Mouse (Mus musculus) lung, adult 10 weeks (tissue): Measurements from ENCODE around the gene Vmn1r219. TPM values are rescaled to one million over a fixed set of nuclear protein-coding genes. Genes with fewer than 3 reads are reported as not detected.

Source experiments
- polyA plus RNA-seq: library from polyadenylated mRNA; stranded (reverse); fragments of 350-450 nt; fragmentation: Illumina TruSeq; extraction: RNeasy Lipid Tissue Mini Kit (QIAGEN cat#74804); gene quantifications from one replicate; pipeline ENCODE4 v1.2.3, GENCODE M21; 2014; ENCODE audit warnings: low read depth, low replicate concordance; ENCODE audit not compliant: insufficient read depth

The Vmn1r219 gene
- polyA plus RNA-seq: not detected

DNA sequence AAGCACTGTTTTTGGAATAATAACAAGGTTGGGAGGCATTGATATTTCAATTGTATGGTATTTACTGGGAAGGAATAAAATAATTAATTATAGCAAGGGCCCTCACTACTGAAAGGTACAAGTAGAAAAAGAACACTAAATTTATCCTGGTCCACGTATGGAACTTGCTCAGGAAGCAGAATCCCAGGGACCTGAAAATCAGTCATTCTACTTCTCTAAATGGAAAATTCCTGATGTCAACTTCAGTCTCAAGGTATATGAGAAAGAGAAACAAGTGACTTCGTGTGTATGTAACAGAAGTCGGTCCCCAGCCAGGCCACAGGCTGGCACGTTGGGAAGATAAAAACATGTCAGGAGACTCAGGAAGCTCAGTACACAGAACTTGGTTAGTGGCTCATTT, at the start of gene Vmn1r219:
TSS of gene Vmn1r219 (plus strand) at position 301 of the 400 bp plus-strand sequence.

DNA sequence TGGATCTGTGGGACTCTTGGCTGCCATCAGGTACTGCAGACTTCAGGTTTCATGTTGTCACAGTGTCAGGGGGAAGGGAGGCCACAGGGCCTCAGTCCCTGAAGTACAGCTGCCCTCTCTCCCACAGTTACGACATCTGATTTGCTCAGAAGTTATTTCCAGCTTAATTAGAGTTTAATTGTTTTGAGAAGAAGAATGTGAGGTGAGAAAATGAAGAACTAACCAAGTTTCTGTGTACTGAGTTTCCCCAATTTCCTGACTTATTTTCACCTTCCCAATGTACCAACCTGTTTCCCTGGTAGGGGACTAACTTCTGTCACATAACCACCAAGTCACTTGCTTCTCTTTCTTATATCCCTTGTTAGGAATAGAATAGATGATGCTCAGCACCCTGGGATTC, 41.0 kb upstream of the Vmn1r219 start, which contains the start of gene Vmn1r217:
TSS of gene Vmn1r217 (minus strand) at position 101 of the 400 bp plus-strand sequence.

DNA sequence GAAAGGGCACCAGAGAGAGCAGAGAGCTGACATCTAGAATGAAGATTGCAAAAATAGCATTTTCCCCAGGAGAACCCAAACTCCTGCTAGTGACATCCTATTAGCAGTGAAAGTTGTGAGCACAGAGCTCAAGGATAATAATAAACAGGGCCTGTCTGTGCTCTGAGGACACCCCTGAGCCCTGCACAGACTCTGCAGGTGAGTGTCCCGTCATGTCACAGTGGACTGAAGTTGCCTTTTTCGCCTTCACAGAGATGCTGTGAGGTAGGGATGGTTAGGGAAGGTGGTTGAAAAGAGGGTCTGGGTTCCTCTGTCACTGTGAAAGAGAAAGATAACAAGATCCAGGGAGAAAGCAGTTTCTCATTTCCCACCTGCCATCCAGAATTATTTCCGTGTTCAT, 26.0 kb upstream of the Vmn1r219 start, which contains the start of gene Vmn1r218:
TSS of gene Vmn1r218 (plus strand) at position 57 of the 400 bp plus-strand sequence.

DNA sequence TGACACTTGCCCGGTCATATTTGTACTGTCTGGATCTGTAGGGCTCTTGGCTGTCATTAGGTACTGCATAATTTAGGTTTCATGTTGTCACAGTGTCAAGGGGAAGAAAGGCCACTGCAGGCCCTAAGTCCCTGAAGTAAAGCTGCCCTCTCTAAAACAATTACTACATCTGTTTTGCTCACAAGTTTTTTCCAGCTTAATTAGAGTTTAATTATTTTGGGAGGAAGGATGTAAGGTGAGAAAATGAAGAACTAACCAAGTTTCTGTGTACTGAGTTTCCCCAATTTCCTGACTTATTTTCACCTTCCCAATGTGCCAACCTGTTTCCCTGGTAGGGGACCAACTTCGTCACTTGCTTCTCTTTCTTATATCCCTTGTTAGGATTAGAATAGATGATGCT, 28.8 kb downstream of the Vmn1r219 start, which contains the start of gene Vmn1r220:
TSS of gene Vmn1r220 (minus strand) at position 101 of the 400 bp plus-strand sequence.

DNA sequence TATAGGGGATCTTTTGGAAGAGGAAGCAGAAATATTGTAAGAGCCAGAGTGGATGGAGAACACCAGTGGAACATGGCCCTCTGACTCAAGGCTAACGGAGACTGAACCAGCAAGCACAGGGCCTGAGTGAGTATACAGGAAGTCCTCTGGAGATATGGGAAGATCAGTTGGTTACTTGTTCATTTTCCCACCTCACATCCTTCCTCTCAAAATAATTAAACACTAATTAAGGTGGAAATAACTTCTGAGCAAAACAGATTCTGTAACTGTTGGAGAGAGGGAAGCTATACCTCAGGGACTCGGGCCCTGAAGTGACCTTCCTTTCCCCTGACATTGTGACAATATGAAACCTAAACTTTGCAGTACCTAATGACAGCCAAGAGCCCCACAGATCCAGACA, 54.7 kb downstream of the Vmn1r219 start, which contains the start of gene Vmn1r221:
TSS of gene Vmn1r221 (plus strand) at position 301 of the 400 bp plus-strand sequence.

Other genes with a start within 250 kb of the Vmn1r219 start
- not detected for gene Vmn1r213, start 151.7 kb upstream of the Vmn1r219 start, polyA plus RNA-seq
- gene Vmn1r214, start 128.9 kb upstream of the Vmn1r219 start, polyA plus RNA-seq: not detected
- gene Vmn1r215, start 91.3 kb upstream of the Vmn1r219 start, polyA plus RNA-seq: not detected
- not detected for gene Vmn1r217, start 41.1 kb upstream of the Vmn1r219 start, polyA plus RNA-seq
- gene Vmn1r218, start 26.2 kb upstream of the Vmn1r219 start, polyA plus RNA-seq: not detected
- not detected for gene Vmn1r220, start 28.7 kb downstream of the Vmn1r219 start, polyA plus RNA-seq
- gene Vmn1r221, start 54.8 kb downstream of the Vmn1r219 start, polyA plus RNA-seq: not detected
- not detected for gene Vmn1r222, start 76.6 kb downstream of the Vmn1r219 start, polyA plus RNA-seq
- not detected for gene Vmn1r223, start 87.8 kb downstream of the Vmn1r219 start, polyA plus RNA-seq
- gene Zfp322a, start 209.9 kb downstream of the Vmn1r219 start, polyA plus RNA-seq: 7.0 TPM